Mouse (Mus musculus) midbrain, embryonic 13.5 days (tissue): ENCODE measurements around the gene Smg9. TPM values are rescaled to one million over a fixed set of nuclear protein-coding genes. Genes with fewer than 3 reads are reported as not detected.

ENCODE experiments used
- ATAC-seq: fragments of 200-750 bp; cut with Nextera tagmentation; 2 replicates; pipeline ENCODE4 v1.8.0; 2017; ENCODE audit warnings: mild to moderate bottlenecking, moderate TSS enrichment, moderate library complexity
- H3K27ac ChIP-seq: fragments of 300-500 bp; sonication (generic); 2 replicates; pipeline ENCODE4 v1.5.1; 2015; ENCODE audit warnings: inconsistent platforms, mild to moderate bottlenecking, moderate library complexity
- H3K27me3 ChIP-seq: fragments of 300-500 bp; sonication (generic); 2 replicates; pipeline ENCODE4 v1.6.1; 2015; ENCODE audit warnings: mild to moderate bottlenecking, inconsistent platforms
- H3K36me3 ChIP-seq: fragments of 300-500 bp; sonication (generic); 2 replicates; pipeline ENCODE4 v1.6.1; 2015; ENCODE audit warnings: mild to moderate bottlenecking, inconsistent platforms
- H3K4me1 ChIP-seq: fragments of 300-500 bp; sonication (generic); replicated peaks from 2 replicates; pipeline ENCODE4 v1.6.1; 2015; ENCODE audit warnings: inconsistent platforms
- H3K4me2 ChIP-seq: fragments of 300-500 bp; sonication (generic); replicated peaks from 2 replicates; pipeline ENCODE4 v1.6.1; 2015; ENCODE audit warnings: moderate library complexity, mild to moderate bottlenecking, inconsistent platforms
- H3K4me3 ChIP-seq: fragments of 300-500 bp; sonication (generic); replicated peaks from 2 replicates; pipeline ENCODE4 v1.5.1; 2015; ENCODE audit warnings: mild to moderate bottlenecking, inconsistent platforms
- H3K9ac ChIP-seq: fragments of 300-500 bp; sonication (generic); replicated peaks from 2 replicates; pipeline ENCODE4 v1.6.1; 2015; ENCODE audit warnings: mild to moderate bottlenecking, inconsistent platforms
- H3K9me3 ChIP-seq: fragments of 300-500 bp; sonication (generic); 2 replicates; pipeline ENCODE4 v1.6.1; 2016; ENCODE audit warnings: mild to moderate bottlenecking, inconsistent platforms
- WGBS: fragments of 180-500 bp; shearing (Covaris S2); methylation state at CpG from one replicate; pipeline ENCODE4 v1.1.7; 2015; 5-methylcytosine and 5-hydroxymethylcytosine counted together
- polyA plus RNA-seq: library from polyadenylated mRNA; unstranded; fragments of >200 nt; fragmentation: Nextera tagmentation; extraction: Ambion mirVana; gene quantifications from 2 replicates; pipeline ENCODE4 v1.2.1, GENCODE M21; 2015

Smg9 gene
- polyA plus RNA-seq, 1 experiment from 2014 or later: 32.9 TPM

DNA sequence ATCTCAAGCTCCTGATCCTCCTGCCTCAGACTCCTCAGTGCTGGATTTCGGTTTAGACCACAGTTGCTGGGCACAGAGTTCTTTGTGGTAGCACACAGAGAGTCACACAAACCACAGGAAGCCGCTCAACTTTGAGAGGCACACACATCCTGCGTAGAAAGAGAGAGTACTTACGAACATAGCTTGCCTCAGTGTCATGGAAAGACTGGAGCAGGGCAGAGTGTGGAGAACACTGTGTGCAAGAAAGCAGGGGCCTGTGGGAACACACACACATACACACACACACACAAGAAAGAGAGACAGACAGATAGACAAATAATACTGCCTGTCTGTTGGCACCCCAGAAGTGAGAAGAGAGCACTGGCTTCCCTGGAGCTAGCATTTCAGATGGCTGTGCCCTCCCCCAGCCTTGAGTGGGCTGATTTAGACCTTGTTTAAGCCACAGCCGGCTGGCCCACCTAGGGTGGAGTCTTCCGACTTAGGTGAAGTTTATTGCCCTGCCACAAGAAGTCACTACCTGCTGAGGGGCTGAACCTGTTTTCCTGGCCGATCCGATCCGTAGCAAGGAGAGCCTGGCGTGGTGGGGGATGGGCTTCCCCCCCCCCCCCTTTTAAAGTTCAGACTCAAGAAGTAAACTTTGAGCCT, 58.4 kb downstream of the Smg9 start:
- Histone ChIP-seq H3K4me3 (no peak overlapping the region), H3K9ac (no peak overlapping the region), H3K4me1 (0 out of 2 replicates have a peak, but pooled peaks cover 4% of the 10 kb centered on the region), H3K4me2 (no peak overlapping the region), H3K9me3 (no peaks in the 10 kb centered on the region), H3K36me3 (no peaks in the 10 kb centered on the region), H3K27ac (no peak overlapping the region), H3K27me3 (peaks cover 9% of the 10 kb centered on the region; the same call in 1 of the 2 replicates)
- ATAC-seq: no peak
- 76% methylated on average over 10 of the region's 10 CpGs for WGBS

DNA sequence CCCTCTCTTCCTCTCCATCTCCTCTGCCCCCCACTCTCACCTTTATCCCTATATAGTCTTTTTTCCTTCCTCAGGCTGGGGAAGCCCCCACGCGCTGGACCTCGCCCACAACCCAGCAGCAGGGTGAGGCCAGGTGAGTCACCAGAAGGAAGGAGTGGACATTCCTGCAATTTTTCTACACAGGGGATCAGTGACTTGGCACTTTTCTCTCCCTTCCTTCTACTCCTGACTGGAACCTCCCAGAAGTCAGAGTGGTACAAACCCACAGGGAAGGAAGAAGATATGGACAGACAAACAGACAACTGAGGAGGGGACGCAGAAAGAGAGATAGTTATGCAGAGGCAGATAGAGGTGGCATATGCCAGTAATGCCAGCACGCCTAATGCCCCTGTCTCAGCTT, 60.0 kb downstream of the Smg9 start:
- Histone ChIP-seq H3K27ac (no peak overlapping the region), H3K9me3 (no peaks in the 10 kb centered on the region), H3K27me3 (peaks cover 9% of the 10 kb centered on the region; the same call in 1 of the 2 replicates), H3K4me1 (0 out of 2 replicates have a peak, but pooled peaks cover 8% of the 10 kb centered on the region), H3K4me3 (no peak overlapping the region), H3K4me2 (no peak overlapping the region), H3K36me3 (no peaks in the 10 kb centered on the region), H3K9ac (no peak overlapping the region)
- WGBS: 82% methylated on average over 5 of the region's 5 CpGs
- no peak for ATAC-seq

DNA sequence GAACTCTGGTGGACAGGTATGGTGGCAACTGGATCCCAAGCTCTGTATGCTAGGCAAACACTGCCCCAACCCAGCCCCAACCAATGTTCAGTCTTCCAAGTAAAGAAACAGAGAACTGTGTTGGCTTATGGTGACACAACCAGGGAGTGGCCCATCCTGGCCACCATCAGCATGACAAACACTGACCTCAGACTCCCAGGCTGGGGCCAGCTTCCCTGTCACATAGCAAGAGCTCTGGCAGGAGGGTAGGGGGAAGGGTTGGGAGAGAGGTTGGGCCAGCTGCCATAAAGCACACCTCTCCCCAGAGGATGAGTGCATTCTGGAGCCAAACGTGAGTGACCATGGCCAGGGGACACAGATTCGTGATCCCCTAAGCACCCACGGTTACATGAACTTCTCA, 60.4 kb downstream of the Smg9 start:
- Histone ChIP-seq H3K4me2 (no peak overlapping the region), H3K4me1 (0 out of 2 replicates have a peak, but pooled peaks cover 8% of the 10 kb centered on the region), H3K27me3 (peaks cover 9% of the 10 kb centered on the region; the same call in 1 of the 2 replicates), H3K9me3 (no peaks in the 10 kb centered on the region), H3K9ac (no peak overlapping the region), H3K27ac (no peak overlapping the region), H3K36me3 (no peaks in the 10 kb centered on the region), H3K4me3 (no peak overlapping the region)
- no peak for ATAC-seq
- WGBS: 73% methylated on average over 3 of the region's 3 CpGs

DNA sequence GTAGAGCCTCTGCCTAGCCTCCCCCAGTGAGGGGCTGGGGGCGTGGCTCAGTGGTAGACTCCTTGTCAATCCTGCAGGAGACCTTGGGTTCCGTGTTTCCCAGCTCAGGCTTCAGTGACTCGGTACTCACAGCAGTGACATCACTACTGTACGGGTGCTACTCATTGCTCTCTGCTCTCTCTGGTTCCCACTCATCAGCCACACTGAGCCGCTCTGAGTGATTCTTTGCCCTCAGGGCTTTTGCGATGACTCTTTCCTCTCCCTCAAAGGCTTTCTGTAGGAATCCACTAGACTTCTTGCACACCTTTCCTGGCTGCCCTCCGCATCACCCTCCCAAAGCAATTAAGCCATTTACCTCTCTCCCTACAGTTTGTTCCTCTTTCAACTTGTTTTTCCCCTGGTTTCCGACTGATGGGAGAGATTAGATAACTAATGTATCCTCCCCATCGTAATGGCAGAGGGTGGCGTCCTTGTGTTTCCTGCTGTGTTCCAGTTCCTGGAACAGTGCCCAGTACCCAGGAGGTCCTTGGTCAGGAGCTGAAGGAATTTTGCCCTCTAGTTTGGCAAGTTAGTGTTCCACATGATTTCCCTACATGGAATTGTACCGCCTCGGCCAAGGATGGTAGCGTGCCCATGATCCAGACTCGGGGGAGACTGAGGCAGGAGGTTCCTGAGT, 62.1 kb downstream of the Smg9 start:
- H3K4me2 ChIP-seq: no peak overlapping the region
- ATAC-seq: no peak
- no peak overlapping the region for H3K9ac ChIP-seq
- H3K27ac ChIP-seq: no peak overlapping the region
- H3K9me3 ChIP-seq: no peaks in the 10 kb centered on the region
- peaks cover 9% of the 10 kb centered on the region; the same call in 1 of the 2 replicates for H3K27me3 ChIP-seq
- H3K36me3 ChIP-seq: no peaks in the 10 kb centered on the region
- H3K4me1 ChIP-seq: 0 out of 2 replicates have a peak, but pooled peaks cover 8% of the 10 kb centered on the region
- 80% methylated on average over 14 of the region's 14 CpGs for WGBS
- H3K4me3 ChIP-seq: no peak overlapping the region

DNA sequence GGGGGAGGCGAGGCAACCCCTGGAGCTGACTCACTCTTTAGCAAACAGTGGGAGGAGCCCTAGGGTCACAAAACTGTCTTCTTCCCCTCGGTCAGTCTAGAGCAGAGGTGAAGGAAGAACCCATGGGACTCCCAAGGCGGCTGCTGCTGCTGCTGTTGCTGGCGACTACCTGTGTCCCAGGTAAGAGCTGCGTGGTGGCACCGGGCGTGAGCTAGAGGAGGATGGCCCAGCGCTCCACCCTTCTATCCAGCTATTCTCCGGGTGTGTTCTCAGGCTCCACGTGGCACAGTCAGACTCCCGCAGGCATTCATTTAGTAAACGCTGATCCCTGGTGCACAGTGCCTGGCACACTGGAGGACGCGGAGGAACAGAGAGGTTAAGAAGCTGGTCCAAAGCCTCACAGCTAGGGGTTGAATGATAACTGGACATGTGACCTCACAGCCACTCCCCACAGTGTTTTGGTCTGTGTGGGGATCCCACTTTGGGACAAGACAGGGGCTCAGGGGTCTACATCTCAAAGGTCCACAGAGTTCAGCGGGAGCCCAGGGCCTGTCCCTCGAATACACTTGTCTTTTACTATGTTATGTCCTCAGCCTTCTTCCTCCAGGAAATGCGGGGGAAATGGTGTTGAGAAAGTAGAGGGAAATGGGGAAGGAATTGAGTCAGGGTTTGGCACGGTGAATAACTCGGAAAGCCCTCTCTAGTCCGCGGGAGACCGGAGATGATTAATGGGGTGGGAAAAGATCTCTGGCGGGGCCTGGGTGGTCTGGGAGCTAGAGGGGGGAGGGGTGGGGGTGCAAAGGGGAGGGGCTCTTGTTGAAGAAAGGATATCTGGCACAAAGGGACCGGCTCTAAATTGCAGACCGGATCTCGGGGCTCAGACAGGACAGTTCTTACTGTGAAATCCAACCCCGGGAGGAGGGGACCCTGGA, 63.2 kb downstream of the Smg9 start, which contains the start of gene Plaur:
Plaur (plus strand) TSS at position 97 of the 932 bp plus-strand sequence.
- no peak within 1 kb of the TSS for H3K27ac ChIP-seq
- H3K4me1 ChIP-seq: 0 out of 2 replicates have a peak, but pooled peaks cover 8% of the 10 kb centered on the region
- no peak within 1 kb of the TSS for H3K4me3 ChIP-seq
- peak; percentile 69 for ATAC-seq
- peak within 1 kb of the TSS; percentile 22; the same call in 1 of the 2 replicates for H3K4me2 ChIP-seq
- peaks cover 9% of the 10 kb centered on the region; the same call in 1 of the 2 replicates for H3K27me3 ChIP-seq
- 10% methylated on average over 27 of the region's 27 CpGs for WGBS
- no peak within 1 kb of the TSS for H3K9ac ChIP-seq
- no peaks in the 10 kb centered on the region for H3K9me3 ChIP-seq
- no peaks in the 10 kb centered on the region for H3K36me3 ChIP-seq

DNA sequence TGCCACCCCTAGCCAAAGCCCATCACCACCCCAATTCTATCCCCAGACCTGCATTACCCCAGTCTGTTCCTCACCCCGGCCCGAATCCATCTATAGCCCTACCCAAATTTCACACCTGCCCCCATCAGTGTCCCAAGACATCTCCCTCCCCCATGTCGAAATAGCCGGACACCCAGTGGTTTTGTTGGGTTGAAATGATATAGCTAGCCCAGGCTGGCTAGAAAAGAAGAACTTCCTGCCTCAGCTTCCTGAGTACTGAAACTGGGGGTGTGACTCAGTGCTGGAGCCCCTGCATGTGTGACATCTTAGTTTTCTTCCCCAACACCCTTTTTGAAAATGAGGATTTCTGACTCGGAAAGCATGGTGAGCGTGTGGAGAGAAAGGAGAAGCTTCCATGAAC, 67.4 kb downstream of the Smg9 start:
- no peak overlapping the region for H3K9ac ChIP-seq
- no peak overlapping the region for H3K4me2 ChIP-seq
- no peak overlapping the region for H3K4me3 ChIP-seq
- no peak for ATAC-seq
- H3K27me3 ChIP-seq: peaks cover 6% of the 10 kb centered on the region; the same call in 1 of the 2 replicates
- WGBS: 90% methylated on average over 6 of the region's 6 CpGs
- H3K36me3 ChIP-seq: no peaks in the 10 kb centered on the region
- H3K9me3 ChIP-seq: no peaks in the 10 kb centered on the region; the same call in 1 of the 2 replicates
- 0 out of 2 replicates have a peak, but pooled peaks cover 8% of the 10 kb centered on the region for H3K4me1 ChIP-seq
- H3K27ac ChIP-seq: no peak overlapping the region

DNA sequence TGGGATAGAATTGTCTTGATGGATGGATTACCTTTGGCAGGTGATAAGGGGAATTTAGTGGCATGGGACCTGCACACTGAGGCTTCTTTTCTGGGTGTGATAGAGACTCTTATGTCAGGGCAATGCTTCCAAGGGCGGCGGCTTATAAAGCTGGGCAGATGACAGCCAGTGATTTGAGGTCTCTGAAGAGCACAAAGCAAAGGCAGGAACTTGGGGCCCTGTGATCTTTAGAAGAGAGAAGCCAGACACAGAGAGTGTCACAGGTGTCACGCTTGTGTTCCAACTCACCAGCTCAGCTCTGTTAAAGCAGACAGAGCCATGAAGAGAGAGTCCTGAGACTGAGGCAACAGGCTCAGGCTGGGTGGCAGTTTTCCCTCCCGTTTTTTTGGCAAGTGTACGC, 68.5 kb downstream of the Smg9 start:
- Histone ChIP-seq H3K9ac (no peak overlapping the region), H3K27ac (no peak overlapping the region), H3K9me3 (no peaks in the 10 kb centered on the region; the same call in 1 of the 2 replicates), H3K4me3 (no peak overlapping the region), H3K27me3 (no peaks in the 10 kb centered on the region; the same call in 1 of the 2 replicates), H3K4me1 (0 out of 2 replicates have a peak, but pooled peaks cover 6% of the 10 kb centered on the region), H3K36me3 (no peaks in the 10 kb centered on the region), H3K4me2 (no peak overlapping the region)
- 85% methylated on average over 5 of the region's 5 CpGs for WGBS
- ATAC-seq: no peak

DNA sequence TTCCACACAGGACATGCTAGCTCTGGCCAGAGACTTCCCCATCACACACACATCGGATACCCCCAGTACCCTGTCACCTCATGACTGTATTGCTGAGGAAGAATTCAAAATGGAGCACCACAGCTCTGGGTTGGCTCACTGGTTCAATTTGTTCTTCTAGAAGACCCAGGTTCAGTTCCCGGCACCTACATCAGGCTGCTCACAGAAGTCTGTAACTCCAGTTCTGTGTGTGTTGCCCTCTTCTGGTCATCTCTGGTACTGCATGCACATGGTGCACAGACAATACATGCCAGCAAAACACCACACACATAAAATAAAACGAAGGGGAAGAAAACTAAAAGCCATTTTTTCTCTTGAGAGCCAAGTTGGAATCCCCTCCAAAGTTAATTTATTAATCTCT, 69.7 kb downstream of the Smg9 start:
- no peaks in the 10 kb centered on the region for H3K36me3 ChIP-seq
- H3K9ac ChIP-seq: no peak overlapping the region
- H3K27ac ChIP-seq: no peak overlapping the region
- 85% methylated on average over 3 of the region's 3 CpGs for WGBS
- H3K27me3 ChIP-seq: no peaks in the 10 kb centered on the region
- H3K4me1 ChIP-seq: 0 out of 2 replicates have a peak, but pooled peaks cover 4% of the 10 kb centered on the region
- H3K4me2 ChIP-seq: no peak overlapping the region
- no peak overlapping the region for H3K4me3 ChIP-seq
- no peak for ATAC-seq
- no peaks in the 10 kb centered on the region; the same call in 1 of the 2 replicates for H3K9me3 ChIP-seq

DNA sequence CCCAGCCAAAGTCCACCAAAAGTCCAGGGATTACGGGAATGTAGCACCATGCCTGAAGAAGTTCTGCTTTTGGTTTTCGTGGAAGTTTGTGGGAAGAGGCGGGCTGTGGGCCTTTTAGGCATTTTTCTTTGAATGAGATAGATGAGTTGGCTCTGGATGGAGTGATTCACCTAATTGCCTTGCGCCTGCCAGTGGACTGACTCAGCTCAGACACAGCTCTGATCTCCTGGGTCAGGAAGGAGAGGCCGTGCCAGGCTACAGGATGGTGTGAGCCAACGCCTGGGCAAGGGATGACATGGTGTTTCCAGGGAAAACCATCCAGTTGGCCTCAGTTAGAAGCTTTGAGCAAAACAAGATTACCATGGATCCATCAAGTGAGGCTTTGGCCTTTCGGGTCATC, 70.9 kb downstream of the Smg9 start:
- ATAC-seq: no peak
- no peak overlapping the region for H3K4me2 ChIP-seq
- no peaks in the 10 kb centered on the region for H3K27me3 ChIP-seq
- H3K4me1 ChIP-seq: peaks cover 11% of the 10 kb centered on the region
- H3K9me3 ChIP-seq: no peaks in the 10 kb centered on the region; the same call in 1 of the 2 replicates
- no peak overlapping the region for H3K4me3 ChIP-seq
- H3K36me3 ChIP-seq: no peaks in the 10 kb centered on the region
- WGBS: 94% methylated on average over 7 of the region's 7 CpGs
- no peak overlapping the region for H3K27ac ChIP-seq
- no peak overlapping the region for H3K9ac ChIP-seq
